Mouse (Mus musculus) retina, postnatal 7 days (tissue): ENCODE data around the gene Hs3st1.

ENCODE experiments used
- DNase-seq: peaks from one replicate; pipeline ENCODE4 v3.0.0-alpha.2; 2012; ENCODE audit warnings: low read depth, low spot score

The Hs3st1 gene

DNA sequence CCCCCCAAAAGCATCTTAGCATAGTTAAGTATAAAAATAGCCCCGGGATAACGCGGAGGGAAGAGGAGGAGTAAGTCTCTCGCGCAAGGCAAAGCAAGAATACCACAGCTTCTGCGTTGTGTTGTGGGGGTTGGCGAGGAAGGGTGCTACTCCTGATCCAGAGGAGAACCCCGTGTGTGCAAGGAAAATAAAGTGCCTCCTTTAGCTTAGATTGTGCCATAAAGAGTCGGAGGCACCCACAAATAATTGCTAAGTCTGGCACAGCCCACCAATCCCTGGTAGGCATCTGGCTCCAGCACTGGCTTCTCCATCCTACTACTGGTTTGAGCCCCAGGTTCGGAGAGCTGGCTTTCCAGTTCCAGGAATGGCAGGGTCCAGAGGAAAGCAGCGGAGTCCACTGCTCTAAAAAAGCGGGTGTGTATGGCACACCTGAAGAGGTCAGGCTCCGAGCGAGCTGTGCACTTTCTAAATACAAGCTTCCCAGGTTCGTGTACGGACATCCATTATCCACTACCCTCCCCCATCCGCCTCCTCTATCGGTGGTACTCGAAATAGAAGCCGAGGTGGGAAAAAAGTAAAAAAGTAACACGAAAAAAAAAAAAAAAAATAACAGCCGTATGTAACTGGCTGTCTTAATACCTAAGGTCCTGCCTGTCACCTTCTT lies 111.9 kb downstream of the Hs3st1 start:
- DNase-seq, result no peak

DNA sequence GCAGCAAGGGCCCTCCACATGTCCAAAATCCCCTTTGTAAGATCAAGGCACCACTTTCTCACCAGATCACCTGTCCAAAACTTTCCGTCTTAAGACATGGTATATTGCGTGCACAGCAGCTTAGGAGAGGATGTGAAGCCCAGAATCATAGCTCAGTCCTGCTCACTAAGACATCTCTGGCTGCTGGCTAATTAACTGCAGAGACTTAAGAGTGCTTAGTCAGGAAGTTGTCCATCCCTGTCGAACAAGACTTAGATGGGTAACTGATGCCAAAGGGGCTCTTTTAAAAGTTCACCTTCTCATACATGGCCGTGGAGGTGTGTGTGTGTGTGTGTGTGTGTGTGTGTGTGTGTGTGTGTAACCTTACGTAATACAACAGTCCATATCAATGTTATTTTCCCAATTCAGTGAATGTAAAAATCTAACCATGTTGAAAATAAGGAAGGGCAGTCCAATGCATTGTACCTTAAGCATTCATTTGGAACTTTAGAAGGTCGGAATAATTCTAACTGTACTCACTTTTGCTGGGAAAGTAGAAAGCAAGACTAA lies 113.0 kb downstream of the Hs3st1 start:
- no peak for DNase-seq

DNA sequence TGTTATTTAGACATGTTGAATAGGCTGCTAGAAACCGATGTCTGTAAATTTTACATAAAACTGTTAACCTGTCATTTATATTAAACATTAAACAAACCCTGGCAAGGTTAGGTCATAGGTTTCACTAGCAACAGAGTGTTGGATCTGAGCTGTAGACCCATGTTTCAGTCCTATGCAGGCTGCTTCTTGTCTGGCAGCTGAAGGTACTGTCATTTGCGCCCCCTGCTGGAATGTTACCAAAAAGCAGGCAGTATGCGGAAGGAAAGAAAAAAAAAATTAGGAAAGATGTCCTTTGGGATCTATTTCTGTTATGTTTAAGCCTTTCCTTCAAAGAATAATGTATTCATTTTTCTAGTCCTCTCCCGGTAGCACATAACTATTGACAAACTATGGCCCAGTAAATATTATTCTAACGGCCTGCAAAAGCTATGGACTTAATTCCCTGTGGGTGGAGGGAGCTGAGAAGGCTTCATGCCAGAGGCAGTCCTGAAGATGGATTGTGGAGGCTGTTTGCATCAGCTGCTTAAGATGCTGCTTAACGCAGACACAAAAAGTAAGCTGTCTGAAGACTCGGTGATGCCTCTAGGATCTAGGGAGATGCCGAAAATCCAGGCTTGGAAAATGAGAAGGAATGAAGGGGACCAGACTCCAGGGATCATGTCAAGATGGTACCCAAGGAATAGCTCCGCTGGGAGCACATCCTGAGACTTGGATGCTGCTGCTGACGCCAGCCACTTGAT lies 115.7 kb downstream of the Hs3st1 start:
- DNase-seq, result peak; percentile 42

DNA sequence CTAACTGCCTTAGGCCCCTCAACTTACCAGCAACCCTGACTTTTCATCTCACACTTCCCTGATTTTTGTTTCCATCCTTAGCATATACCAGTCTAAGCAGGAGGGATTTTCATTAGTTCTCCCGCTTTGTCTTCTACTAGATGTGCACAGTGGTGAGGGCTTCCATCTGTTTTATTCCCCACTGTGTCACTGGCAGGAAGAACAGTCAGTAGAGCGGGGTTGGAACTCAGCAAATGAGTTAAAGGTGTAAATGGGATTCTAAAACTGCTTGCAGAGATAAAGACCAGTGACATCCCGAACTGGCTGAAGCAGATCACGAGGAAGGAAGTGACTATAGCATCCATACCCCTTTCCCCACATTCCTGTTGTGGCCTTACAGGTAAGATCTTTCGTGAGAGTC lies 116.3 kb downstream of the Hs3st1 start:
- DNase-seq, result no peak

DNA sequence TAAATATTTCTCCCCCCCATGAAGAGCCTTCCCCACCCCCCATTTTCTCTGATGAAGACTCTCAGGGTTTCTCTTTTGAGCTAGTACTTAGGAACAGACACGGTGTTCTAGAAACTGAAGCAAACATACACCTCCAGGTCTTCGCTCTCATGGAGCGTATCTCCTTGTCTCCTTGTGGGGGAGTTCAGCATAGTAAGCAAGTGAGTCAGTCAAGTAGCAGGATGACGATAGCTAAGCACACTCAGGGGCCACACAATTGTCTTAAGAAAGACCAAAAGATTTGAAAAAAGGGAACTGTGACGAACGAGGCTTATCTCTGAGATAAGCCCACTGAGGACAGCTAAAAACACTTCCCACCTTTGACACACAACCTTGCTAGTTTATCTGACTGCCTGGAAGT lies 117.4 kb downstream of the Hs3st1 start:
- DNase-seq, result no peak

DNA sequence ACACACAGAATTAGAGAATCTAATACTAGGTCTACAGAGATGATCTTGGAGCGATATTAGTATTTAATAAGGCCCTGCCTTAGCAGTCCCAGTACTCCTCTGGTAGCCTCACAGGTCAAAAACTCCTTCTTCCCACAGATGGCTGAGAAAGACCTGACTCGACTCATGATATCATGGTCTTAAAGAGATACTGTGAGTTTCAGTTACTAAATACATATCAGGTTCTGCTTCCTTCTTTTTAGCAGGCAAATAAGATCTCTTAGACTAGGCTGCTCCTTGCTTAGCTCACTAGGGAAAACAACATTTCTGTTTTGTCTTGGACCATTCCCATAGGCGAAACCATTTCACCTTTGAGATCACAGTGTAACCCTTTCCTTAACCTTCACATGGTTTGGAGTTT lies 119.2 kb downstream of the Hs3st1 start:
- no peak for DNase-seq

DNA sequence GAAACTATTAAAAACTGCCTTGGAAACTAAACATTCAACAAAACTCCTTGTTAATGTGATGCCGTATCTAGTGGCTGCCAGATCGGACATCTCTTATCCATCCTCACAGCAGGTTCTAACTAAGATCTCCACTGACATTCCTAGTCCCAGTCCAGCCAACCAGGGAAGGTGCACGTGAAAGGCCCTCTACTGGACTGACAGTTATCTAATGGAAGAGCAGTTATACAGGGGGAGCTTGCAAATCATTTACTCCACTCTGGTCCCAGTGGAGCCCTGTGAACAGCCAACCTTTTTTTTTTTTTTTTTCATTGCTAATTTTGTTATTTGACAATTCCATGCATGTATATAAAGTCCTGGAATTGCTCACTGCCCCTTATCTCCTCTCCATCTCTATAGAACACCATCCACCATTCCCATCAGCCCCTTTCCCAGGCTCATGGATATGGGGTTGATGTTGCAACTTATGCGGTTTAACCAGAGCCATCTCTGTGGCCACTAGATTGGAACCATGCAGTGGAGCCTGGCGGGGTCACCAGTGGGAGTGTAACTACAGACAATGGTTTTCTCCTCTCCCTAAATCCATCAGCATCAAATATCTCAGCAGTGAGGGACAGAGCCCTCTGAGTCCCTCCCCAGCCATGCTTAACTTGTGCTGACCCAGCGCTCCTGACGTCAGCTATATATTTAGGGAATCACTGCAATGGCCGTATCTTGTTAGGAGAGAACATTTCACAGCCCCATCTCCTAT lies 120.8 kb downstream of the Hs3st1 start:
- DNase-seq, result no peak

DNA sequence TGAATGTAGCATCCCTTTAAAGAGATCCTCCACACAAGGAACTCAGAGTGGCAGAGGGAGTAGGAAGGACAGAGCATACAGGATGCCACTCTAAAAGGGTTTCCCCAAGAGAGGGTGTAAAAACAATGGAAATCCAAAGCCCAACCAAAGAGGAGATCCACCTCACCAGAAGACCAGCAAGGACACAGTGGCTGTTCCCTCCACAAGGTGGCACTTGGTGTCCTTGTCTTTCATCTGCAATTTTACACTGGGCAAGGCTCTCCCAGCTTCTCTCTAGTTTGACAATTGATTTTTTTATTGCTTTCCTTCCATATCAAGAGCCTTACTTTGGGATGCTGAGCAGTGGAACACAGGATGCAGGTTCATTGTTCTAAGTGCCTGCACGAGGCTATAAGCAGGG lies 122.1 kb downstream of the Hs3st1 start:
- DNase-seq, result no peak

DNA sequence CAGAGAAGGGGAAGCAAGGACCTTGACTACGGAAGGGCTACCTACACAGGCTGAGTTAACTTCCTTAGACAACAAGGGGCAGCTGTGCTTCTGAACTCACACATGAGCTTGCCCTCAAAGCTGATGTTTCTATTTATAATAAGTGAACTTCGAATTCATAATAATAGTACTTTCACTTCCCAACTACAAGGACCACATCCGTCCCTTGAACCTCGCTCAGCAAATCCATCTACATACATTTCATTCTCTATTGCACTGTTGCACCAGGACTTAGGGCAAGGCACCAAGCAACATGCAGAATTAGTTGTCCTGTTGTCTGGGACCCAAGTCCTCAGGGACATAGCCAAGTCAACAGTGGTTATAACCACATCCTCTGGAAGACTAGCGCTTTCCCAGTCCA lies 124.4 kb downstream of the Hs3st1 start:
- no peak for DNase-seq

DNA sequence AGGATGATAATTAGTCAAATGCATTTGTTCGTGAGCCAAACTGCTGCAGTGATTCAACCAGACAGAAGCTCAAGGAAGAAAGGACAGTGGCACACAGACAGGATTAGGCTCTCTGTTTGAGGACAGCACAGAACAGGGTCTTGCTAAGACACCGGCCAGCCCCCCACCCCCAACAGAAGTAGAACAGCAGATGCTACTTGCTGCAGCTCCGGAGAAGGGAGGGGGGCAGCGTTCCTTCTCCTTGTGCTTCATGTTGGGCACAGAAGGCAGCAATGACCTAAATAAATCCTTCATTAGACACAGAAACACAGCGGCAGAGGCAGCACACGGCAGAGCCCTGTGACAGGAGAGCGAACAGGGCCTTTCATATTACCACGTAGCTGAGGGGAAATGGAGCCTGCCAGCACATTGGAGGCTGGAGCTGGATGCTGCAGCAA lies 130.2 kb downstream of the Hs3st1 start:
- DNase-seq, result no peak

DNA sequence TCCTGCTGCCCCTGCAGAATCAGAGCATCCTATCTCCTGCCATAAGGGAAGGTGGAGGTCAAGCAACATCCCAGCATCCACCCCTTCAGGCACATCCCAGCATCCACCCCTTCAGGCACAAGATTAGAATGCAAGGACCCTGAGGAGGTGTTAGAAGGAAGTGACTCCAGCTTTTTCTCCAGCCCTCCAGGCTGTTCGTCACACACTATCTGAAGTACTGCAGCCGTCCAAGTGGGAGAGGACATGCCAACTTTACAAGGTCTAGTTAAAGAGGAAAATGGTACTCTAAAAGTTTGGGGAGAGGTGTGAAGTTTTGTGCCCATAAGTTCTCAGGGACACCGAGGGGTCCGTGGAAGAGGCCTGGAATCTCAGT lies 131.1 kb downstream of the Hs3st1 start:
- DNase-seq, result no peak

DNA sequence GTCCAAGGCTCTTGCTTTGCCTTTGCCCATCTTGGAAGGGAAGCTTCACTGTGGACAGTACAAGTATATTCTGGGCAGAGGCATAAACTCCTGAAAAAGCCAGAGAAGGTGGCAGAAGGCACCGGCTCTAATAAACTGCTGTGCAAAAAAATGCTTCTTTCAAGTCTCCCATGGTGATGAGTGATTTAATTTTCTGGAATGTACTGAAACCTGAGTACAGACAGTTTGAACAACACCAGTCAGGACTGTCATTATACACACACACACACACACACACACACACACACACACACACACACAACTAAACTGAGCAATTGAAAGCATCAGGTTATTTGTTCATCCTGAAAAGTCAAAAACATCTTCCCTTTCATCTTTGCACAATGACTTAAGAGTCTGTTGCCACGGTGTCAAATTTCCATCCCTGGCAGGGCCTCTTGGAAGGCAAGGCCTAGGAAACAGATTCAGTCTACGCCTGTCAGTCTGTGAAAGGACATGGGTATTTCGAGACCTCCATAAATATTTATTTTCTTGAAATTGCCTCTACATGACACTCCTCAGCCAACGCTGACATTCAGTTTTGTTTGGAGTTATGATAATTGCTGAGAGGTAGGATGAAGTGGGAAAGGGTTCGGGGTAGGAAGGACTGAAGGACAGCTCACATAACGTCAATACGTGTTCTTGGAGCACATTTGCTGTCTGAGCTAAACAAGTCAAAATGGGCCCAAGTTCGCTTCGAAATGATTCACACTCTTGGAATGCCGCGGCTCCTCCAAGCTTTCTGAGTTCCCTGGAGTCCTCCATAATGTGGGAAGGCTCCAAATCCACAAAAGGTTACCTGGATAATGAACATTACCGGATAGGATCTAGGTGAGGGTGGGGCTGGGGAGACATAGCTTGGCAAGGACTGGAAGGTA lies 131.7 kb downstream of the Hs3st1 start:
- no peak for DNase-seq

DNA sequence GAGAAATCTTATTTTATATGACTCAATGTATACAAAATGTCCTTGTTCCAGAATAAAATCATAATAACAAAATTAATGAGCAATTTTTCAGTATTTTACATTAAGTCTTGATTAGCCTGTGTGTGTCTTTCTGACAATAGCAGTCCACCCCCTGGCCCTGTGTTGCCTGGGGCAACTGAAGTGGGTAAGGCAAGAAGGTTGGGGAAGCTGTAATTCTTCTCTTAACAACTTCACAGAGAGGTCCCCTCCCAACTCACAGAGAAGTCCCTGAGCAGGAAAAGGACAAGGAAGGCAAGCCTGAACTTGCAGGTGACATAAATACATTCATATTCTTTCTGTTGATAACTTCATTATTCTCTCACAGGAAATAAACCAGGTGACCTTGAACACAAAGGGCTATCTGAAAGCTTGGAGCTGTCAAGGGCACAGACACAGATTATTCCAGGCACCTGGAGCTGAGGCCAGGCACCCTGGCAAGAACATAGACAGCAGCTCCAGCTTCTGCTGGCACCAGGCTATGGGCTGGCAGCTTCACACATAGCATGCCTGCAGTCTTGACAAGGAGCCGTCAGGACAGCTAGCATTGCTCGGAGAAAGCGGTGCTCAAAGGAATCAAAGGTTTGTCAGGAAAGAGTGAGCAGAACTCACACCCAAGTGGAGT lies 134.9 kb downstream of the Hs3st1 start:
- DNase-seq, result no peak

DNA sequence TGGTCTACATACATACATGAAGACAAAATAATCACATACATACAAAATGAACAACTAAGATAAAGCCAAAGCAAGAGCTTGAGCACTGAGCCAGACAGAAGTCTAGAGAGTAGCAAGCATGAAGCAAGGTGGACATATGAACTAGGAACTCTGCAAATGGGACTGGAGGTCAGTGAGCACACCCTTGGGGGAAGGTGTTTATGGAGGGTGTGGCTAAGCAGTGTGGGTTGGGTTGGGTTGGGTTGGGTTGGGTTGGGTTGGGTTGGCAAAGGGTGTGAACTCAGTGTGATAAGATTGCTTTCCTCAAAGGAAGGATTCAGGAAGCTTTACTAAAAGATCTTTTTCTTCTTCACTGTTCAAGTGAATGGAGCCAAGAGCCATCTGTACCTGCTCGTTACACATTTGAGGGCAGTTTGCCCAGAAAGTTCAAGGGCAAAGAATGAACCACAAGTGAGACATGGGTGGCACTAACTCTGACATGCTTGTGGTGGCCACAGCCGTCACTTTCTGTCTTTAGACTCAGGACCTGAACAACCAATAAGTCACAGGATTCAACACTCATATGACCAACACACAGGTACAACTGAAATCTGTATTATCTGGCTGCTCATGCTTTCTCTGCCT lies 137.8 kb downstream of the Hs3st1 start:
- no peak for DNase-seq

DNA sequence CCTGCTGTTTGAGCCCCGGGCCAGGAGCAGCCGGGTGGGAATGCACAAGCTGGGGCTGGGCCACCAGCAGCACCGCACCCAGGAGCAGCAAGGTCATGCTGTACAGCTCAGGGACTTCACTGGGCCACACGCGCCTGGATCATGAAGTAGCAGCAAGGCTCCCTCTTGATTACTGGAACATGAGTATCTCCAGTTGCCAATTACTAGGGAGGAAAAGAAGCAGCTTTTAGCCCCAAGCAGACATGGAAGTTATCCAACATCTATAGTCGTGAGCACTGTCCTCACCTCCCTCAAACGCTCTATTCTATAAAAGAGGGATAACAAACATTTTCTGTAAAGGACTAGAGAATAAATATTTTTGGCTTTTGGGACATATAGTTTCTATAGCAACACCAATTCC lies 140.1 kb downstream of the Hs3st1 start:
- DNase-seq, result no peak

DNA sequence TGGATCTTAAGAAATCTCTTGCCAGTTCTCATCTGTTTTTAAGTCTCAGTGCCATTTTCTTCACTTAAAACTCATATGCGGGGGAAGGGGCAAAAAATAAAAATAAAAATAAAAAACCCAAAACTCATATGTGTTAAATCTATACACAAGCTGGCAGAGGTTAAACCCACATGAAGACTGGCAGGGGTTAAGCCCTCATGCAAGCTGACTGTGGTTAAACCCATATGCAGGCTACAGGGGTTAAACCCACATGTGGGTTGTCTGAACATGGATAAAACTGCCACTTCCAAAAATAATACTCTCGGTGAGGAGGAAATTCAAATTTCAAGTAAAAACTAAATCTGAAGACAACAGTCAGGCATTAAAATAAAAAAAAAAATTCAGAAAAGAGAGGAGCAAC lies 141.7 kb downstream of the Hs3st1 start:
- no peak for DNase-seq

DNA sequence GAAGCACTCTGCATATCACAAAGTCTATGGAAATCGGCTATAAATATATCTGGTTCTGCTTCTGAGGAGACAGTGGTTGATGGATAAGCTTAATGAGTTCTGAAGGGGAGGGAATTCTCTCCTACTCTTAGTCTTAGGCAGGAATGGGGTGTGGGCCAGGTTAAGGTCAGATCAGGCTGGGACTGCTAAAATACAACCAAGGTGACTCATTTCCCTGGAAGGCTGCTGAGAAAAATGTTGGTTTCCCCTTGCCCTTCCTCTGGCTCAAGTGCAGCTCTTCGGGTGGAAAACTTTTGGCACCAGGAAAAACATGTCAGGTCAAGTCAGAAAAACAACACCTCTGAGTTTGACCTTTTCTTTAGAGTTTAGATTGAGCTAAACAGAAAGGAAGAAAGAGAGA lies 143.0 kb downstream of the Hs3st1 start:
- no peak for DNase-seq

DNA sequence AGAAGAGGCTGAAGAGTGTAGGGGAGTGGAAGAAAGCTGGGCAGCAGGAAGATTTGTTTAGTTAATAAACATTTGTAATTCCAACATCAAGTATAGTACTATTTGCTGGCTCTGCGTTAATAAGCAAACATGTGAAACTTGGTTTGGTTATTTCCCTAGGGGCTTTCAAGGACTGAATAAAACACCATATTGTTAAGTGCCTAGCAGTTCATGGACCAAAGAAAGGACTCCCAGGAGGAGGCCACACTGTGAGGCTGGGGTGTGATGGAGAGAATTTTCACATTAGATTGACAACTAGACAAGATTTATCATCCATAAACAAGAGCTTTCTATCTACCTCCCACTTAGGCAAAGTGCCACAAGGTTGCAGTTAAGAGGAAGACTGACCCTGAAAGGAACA lies 147.0 kb downstream of the Hs3st1 start:
- DNase-seq, result no peak

DNA sequence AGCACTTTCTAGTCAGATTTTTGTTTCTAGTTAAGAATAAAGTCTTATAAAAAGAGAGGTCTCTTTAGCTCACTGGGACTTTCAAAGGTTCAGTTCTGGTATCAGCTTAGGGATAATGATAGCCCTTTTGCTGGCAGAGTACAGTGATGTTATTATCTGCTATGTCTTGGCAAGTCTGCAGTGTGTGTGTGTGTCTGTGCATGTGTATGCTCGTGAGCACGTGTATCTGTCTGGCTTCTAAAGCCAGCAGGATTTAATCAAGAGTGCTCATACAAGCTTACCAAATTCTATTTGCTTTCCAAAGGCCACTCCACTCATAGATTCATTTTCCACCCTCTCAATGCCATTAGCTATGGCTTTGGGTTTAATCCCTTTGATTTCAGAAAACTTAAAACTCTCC lies 160.5 kb downstream of the Hs3st1 start:
- no peak for DNase-seq
